Mouse (Mus musculus): ENCODE measurements around the gene Rexo5. TPM values are rescaled to one million over a fixed set of nuclear protein-coding genes. Genes with fewer than 3 reads are reported as not detected.

Gene Rexo5
- polyA plus RNA-seq, 1 experiment from 2014 or later: 10.8 TPM

- H3K4me1 ChIP-seq: peaks cover 36% of the 10 kb centered on the region
- H3K4me2 ChIP-seq: no peak overlapping the region
- H3K9me3 ChIP-seq: no peaks in the 10 kb centered on the region
- 95% methylated on average over 8 of the region's 8 CpGs for WGBS
- H3K27me3 ChIP-seq (replicated peaks): no peaks in the 10 kb centered on the region
- no peaks in the 10 kb centered on the region for H3K36me3 ChIP-seq (replicated peaks)
- H3K27ac ChIP-seq: no peak overlapping the region
- no peak for ATAC-seq (replicated peaks)
- no peak overlapping the region for H3K4me3 ChIP-seq
- no peak overlapping the region for H3K9ac ChIP-seq
Observed at GRCm38 (mm10) chr7:119897521-119898109, 103.8 kb downstream of the Rexo5 start.

DNA sequence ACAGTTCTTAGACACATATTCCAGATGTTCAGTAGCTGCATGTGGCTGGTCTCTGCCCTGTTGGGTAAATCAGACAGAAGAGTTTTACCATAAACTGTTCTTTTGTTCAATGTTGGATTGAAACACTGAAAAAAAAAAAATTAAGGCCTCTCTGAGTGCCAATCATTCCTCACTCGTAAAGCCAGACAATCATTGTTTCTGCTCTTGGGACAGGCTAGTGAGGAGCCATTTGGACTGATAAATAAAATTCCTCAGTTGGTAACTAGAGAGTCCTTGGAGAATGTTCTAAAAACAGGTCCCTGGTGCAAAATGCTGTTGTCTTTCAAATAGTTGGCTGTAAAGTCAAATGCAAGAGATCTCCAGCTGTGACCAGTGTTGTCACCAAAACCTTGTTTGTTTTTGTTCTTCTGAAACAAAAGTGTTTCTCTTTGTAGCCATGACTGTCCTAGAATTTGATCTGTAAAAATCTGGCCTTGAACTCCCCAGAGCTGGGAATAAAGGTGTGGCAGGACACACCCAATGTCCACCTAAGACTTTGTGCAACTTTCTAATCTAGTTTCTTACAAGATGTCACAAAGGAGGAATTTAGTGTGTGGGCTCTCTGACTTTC, 104.5 kb downstream of the Rexo5 start:
- Histone ChIP-seq H3K9me3 (no peaks in the 10 kb centered on the region), H3K27ac (no peak overlapping the region), H3K4me1 (peaks cover 30% of the 10 kb centered on the region), H3K36me3 (replicated peaks) (no peaks in the 10 kb centered on the region), H3K27me3 (replicated peaks) (no peaks in the 10 kb centered on the region), H3K4me3 (no peak overlapping the region), H3K4me2 (no peak overlapping the region), H3K9ac (no peak overlapping the region)
- ATAC-seq (replicated peaks): no peak
- WGBS: 48% methylated on average over 1 of the region's 1 CpGs

Other genes starting within 250 kb of the Rexo5 start
- gene Acsm2, start 239.7 kb upstream of the Rexo5 start, polyA plus RNA-seq (2015; fragmentation: Nextera tagmentation; extraction: Ambion mirVana): not detected in 2 replicates
- gene Acsm1, start 187.0 kb upstream of the Rexo5 start, polyA plus RNA-seq (2015; fragmentation: Nextera tagmentation; extraction: Ambion mirVana): 0.19 TPM in 1 of 2 replicates, not detected in the other
- not detected in 2 replicates for gene Acsm4, start 104.0 kb upstream of the Rexo5 start, polyA plus RNA-seq (2015; fragmentation: Nextera tagmentation; extraction: Ambion mirVana)
- 88.2 and 90.3 TPM in 2 replicates for gene Thumpd1, start 73.2 kb upstream of the Rexo5 start, polyA plus RNA-seq (2015; fragmentation: Nextera tagmentation; extraction: Ambion mirVana)
- not detected in 2 replicates for gene Acsm3, start 33.1 kb upstream of the Rexo5 start, polyA plus RNA-seq (2015; fragmentation: Nextera tagmentation; extraction: Ambion mirVana)
- gene Eri2, start 52 bp downstream of the Rexo5 start, polyA plus RNA-seq (2015; fragmentation: Nextera tagmentation; extraction: Ambion mirVana): 15.2 and 16.3 TPM in 2 replicates
- gene Lyrm1, start 101.9 kb downstream of the Rexo5 start, polyA plus RNA-seq (2015; fragmentation: Nextera tagmentation; extraction: Ambion mirVana): 18.0 and 18.6 TPM in 2 replicates
- 18.3 and 19.9 TPM in 2 replicates for gene Dcun1d3, start 102.3 kb downstream of the Rexo5 start, polyA plus RNA-seq (2015; fragmentation: Nextera tagmentation; extraction: Ambion mirVana)

Measured in midbrain, embryonic 15.5 days (tissue).